Mouse (Mus musculus) monocyte, adult 5-6 weeks (primary cell): ENCODE data around the gene Dyrk1a. TPM values are rescaled to one million over a fixed set of nuclear protein-coding genes. Genes with fewer than 3 reads are reported as not detected.

Experiments used
- ATAC-seq: fragments of 153-309, 156-312 bp; replicated peaks from 2 replicates; pipeline ENCODE4 v1.8.0; 2017; ENCODE audit warnings: mild to moderate bottlenecking; ENCODE audit not compliant: low TSS enrichment, insufficient number of reproducible peaks, severe bottlenecking, poor library complexity, low FRiP score
- total RNA-seq: library from RNA; stranded (forward); fragments of 200-1000, 200-491, 200-594 nt; gene quantifications from 3 replicates; pipeline ENCODE4 v1.2.3, GENCODE M21; 2017

Gene Dyrk1a
- total RNA-seq, 1 experiment from 2014 or later, result 95.1 TPM

GRCm38 (mm10) chr16:94729236-94729635, 159.4 kb downstream of the Dyrk1a start:
- no peak for ATAC-seq

- no peak for ATAC-seq
These were observed 161.2 kb downstream of the Dyrk1a start for GRCm38 (mm10) chr16:94731027-94731426.

GRCm38 (mm10) chr16:94735472-94735871, 165.7 kb downstream of the Dyrk1a start:
- no peak for ATAC-seq

- ATAC-seq, result no peak
These were observed 166.9 kb downstream of the Dyrk1a start for GRCm38 (mm10) chr16:94736462-94737358.

GRCm38 (mm10) chr16:94737359-94737687, 167.5 kb downstream of the Dyrk1a start:
- no peak for ATAC-seq

- no peak for ATAC-seq
These were observed 174.2 kb downstream of the Dyrk1a start for GRCm38 (mm10) chr16:94743853-94744501.

- ATAC-seq, result no peak
These were observed 175.2 kb downstream of the Dyrk1a start for GRCm38 (mm10) chr16:94745016-94745415.

Other genes starting within 250 kb of the Dyrk1a start
- gene Ripply3, start 241.6 kb upstream of the Dyrk1a start, total RNA-seq, result not detected in 3 replicates
- 23.5 to 99.5 TPM (median 37.3 TPM) in 3 replicates for gene Ttc3, start 199.4 kb upstream of the Dyrk1a start, total RNA-seq
- 14.6 to 31.3 TPM (median 19.6 TPM) in 3 replicates for gene Pigp, start 198.2 kb upstream of the Dyrk1a start, total RNA-seq
- 27.9 to 44.3 TPM (median 39.2 TPM) in 3 replicates for gene Vps26c, start 43.2 kb upstream of the Dyrk1a start, total RNA-seq